Mouse (Mus musculus): ENCODE data around the gene Prf1. TPM values are rescaled to one million over a fixed set of nuclear protein-coding genes. Genes with fewer than 3 reads are reported as not detected.

The Prf1 gene
- total RNA-seq, 1 experiment from 2014 or later: 1.0 TPM

DNA sequence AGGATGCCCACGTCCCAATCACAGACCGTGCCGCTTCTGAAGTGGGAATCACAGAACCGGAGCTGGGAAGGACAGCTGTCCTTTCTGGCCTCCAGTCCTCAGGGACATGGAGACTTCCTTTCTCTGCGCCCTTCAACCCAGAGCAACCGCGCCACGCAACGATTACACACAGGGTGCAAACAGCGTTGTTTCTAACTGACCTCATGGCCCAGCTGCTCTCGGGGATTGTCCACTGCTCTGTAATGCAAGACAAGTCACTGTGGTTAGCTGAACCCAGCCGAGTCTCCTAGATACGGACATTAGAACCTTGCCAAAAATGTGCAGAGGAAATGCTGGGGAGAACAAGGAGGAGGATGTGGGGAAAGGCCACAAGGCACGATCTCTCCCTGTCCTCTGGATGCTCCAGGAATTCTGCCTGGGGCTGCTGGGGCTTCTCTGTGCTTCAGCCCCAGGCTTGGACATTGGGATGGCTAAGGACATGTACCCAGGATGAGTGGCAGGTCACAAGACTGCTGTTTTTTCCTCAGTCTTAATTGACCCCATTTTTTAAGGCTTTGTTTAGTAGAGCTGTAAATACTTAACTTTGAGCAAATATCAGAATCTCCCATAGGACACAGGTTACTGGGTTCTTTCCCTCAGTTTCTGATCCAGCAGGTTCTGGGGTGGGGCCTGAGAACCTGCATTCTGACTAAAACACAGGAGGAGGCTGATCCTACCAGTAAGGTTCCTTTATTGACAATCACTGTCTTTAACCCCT lies 19.5 kb upstream of the Prf1 start:
- peak; percentile 4 to 30; a peak in 1 of 4 replicates for ATAC-seq (replicated peaks in 1 of 2; ENCODE audit: insufficient read depth in 1 of 2, low FRiP score in 2 of 2, low TSS enrichment in 1 of 2, low read depth in 1 of 2, poor library complexity in 2 of 2, severe bottlenecking in 2 of 2)

DNA sequence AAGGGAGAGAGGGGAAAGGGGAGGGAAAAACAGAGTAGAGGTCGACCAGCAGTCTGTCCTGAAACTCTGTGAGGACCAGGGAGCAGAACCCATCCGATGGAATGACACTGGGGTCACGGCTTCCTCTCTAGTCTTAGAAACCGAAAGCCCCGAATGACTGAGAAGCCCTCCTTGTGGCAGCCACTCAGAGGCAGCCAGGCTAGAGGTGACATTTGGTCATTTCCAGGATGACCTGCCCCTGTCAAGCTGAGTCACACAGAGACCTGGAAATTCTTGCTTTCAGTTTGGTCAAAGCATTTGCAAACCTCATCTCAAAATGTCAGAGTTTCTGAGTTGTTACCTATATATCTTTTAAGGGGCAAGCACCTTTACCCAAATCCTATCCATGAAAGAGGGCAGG lies 16.5 kb upstream of the Prf1 start:
- no peak for ATAC-seq (replicated peaks in 1 of 2; ENCODE audit: insufficient read depth in 1 of 2, low FRiP score in 2 of 2, low TSS enrichment in 1 of 2, low read depth in 1 of 2, poor library complexity in 2 of 2, severe bottlenecking in 2 of 2)

DNA sequence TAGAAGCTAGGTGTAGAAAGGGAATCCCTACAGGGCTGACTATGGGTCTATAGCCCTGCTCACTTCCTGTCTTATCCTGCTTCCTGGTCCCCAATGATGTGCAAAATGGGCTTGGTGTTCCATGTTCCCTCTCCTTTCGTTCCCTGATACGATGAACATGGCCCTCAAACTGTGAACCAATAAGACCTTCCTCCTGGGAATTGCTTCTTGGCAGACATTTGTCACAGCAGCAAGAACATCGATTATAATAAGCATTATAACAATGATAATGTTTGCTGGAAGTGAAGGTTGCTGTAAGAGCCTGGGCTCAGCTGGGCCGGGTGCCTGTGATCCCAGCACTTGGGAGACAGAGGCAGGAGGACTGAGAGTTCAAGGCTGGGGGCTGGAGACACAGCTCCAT lies 13.3 kb upstream of the Prf1 start:
- no peak for ATAC-seq (replicated peaks in 1 of 2; ENCODE audit: insufficient read depth in 1 of 2, low FRiP score in 2 of 2, low TSS enrichment in 1 of 2, low read depth in 1 of 2, poor library complexity in 2 of 2, severe bottlenecking in 2 of 2)

DNA sequence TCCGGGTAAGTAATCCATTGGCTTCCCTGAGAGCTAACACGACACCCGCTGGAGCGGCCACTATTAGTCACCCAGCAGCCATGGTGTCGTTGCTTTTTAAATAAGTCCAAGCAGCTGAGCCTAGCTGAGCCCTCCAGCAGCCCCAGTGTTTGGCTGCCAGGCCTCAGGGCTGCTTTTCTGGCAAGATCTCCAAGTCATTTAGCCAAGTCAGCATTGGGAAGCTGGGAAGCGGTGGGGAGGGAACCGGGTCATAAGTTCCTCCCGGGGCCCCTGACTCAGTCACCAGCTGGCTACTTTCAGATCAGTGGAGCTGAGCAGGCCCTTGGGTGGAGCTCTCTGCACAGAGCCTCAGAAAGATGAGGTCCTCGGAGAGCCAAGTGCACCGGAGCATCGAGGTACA lies 12.4 kb upstream of the Prf1 start:
- ATAC-seq (replicated peaks in 1 of 2; ENCODE audit: insufficient read depth in 1 of 2, low FRiP score in 2 of 2, low TSS enrichment in 1 of 2, low read depth in 1 of 2, poor library complexity in 2 of 2, severe bottlenecking in 2 of 2): no peak

- no peak for ATAC-seq (replicated peaks in 1 of 2; ENCODE audit: insufficient read depth in 1 of 2, low FRiP score in 2 of 2, low TSS enrichment in 1 of 2, low read depth in 1 of 2, poor library complexity in 2 of 2, severe bottlenecking in 2 of 2)
These were observed 11.4 kb upstream of the Prf1 start for GRCm38 (mm10) chr10:61286246-61286645.

GRCm38 (mm10) chr10:61290016-61290415 lies 7.6 kb upstream of the Prf1 start:
- ATAC-seq (replicated peaks in 1 of 2; ENCODE audit: insufficient read depth in 1 of 2, low FRiP score in 2 of 2, low TSS enrichment in 1 of 2, low read depth in 1 of 2, poor library complexity in 2 of 2, severe bottlenecking in 2 of 2): no peak

- ATAC-seq (replicated peaks in 1 of 2; ENCODE audit: insufficient read depth in 1 of 2, low FRiP score in 2 of 2, low TSS enrichment in 1 of 2, low read depth in 1 of 2, poor library complexity in 2 of 2, severe bottlenecking in 2 of 2): peak in 1 of 2 experiments; percentile 39; a peak in 1 of 4 replicates
These were observed 7.2 kb upstream of the Prf1 start for GRCm38 (mm10) chr10:61290479-61290878.

- no peak for ATAC-seq (replicated peaks in 1 of 2; ENCODE audit: insufficient read depth in 1 of 2, low FRiP score in 2 of 2, low TSS enrichment in 1 of 2, low read depth in 1 of 2, poor library complexity in 2 of 2, severe bottlenecking in 2 of 2)
These were observed 3.4 kb upstream of the Prf1 start for GRCm38 (mm10) chr10:61294242-61294641.

GRCm38 (mm10) chr10:61296713-61297445 lies 754 bp upstream of the Prf1 start:
- ATAC-seq (replicated peaks in 1 of 2; ENCODE audit: insufficient read depth in 1 of 2, low FRiP score in 2 of 2, low TSS enrichment in 1 of 2, low read depth in 1 of 2, poor library complexity in 2 of 2, severe bottlenecking in 2 of 2): peak; percentile 15 to 25; a peak in 1 of 4 replicates

DNA sequence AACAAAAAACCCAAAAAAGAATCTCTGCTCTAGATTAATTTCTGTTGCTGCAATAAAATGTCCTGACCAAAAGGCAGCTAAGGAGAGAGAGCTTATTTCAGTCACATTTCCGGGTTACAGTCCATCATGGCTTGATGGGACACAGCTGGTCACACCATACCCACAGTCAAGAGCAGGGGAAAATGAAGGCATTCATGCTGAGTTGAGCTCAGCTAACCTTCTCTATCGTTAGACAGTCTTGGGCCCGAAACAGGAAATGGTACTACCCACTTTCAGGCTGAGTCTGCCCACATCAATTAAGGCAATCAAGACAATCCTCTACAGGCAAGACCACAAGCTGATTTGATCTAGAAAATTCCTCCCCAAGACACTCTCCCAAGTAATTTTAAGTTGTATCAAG lies 3.4 kb downstream of the Prf1 start:
- ATAC-seq (replicated peaks in 1 of 2; ENCODE audit: insufficient read depth in 1 of 2, low FRiP score in 2 of 2, low TSS enrichment in 1 of 2, low read depth in 1 of 2, poor library complexity in 2 of 2, severe bottlenecking in 2 of 2): no peak

DNA sequence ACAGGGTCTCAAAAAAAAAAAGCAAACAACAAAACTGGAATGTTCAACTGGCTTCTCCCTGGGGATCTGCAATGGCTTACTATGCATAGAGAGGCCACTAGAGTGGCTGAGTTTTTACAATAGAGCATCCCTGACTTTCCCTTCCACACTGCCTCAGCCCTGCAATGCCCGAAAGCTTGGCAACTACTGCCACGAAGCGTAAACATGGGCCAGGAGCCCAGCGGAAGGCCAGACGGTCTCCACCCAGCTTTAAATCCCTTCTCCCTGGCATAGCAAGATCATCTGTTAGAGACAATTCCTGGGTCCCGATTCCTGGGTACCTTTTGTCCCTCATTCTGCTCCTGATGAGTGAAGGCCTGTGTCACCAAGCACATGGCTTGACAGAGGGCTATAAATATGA lies 6.4 kb downstream of the Prf1 start:
- no peak for ATAC-seq (replicated peaks in 1 of 2; ENCODE audit: insufficient read depth in 1 of 2, low FRiP score in 2 of 2, low TSS enrichment in 1 of 2, low read depth in 1 of 2, poor library complexity in 2 of 2, severe bottlenecking in 2 of 2)

DNA sequence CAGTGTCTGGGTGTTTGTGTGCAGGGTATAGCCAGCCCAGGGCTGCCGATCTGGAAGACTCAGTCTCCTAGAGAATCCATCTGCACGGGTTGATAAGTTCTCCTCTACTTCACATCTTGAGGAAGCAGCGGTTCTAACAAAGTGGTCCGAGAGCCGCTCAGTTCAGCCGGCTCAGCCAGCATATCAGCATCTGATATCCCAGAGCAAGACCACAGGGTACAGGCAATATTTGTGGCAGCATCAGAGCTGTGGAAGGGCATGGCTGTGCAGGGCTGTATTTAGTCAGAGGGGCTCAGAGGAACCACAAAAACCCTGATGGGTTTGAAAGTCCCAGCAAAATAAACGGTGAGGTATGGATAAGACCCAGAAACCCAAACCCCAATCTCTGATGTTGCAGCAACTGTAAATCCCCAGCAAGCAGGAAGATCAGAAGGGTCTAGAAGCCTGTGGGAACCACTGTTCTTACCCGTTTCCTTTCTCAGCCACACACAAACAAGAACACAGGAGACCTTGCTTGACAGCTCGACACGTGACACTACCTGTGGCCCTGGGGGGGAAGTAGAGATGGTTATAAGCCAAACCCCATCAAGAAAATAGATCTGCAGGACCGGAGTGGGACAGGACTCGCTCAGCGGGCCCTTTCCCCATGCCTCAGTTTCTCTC lies 8.4 kb downstream of the Prf1 start:
- peak; percentile 69 to 75 for ATAC-seq (replicated peaks in 1 of 2; ENCODE audit: insufficient read depth in 1 of 2, low FRiP score in 2 of 2, low TSS enrichment in 1 of 2, low read depth in 1 of 2, poor library complexity in 2 of 2, severe bottlenecking in 2 of 2)

DNA sequence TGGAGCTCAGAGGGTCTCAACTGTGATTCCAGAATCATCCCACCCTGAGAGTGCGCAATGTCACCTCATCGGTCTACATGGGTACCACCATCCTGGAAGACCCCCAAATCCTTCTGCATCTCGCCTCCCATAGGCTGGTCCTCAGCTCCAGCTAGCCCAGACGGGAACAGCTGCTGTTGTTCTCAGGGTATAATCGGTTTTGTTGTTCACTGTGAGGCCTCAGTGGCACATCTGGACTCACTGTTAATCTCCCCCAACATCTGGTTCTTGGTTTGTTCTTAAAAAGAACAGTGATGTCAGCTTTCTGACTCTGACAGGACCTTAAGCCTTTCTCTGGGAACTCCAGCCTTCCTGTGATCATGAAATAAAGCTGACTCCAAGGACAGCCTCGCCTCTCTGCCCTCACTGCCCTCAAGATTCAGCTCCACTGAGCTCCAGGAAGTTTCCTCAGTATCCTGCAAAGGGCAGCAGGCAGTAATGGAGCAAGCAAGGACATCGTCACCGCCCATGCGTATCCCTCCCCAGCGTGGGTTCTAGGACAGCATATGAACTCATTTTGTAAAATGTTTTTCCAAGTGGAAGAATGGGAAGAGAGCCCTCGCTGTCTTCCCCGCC lies 11.2 kb downstream of the Prf1 start:
- no peak for ATAC-seq (replicated peaks in 1 of 2; ENCODE audit: insufficient read depth in 1 of 2, low FRiP score in 2 of 2, low TSS enrichment in 1 of 2, low read depth in 1 of 2, poor library complexity in 2 of 2, severe bottlenecking in 2 of 2)

DNA sequence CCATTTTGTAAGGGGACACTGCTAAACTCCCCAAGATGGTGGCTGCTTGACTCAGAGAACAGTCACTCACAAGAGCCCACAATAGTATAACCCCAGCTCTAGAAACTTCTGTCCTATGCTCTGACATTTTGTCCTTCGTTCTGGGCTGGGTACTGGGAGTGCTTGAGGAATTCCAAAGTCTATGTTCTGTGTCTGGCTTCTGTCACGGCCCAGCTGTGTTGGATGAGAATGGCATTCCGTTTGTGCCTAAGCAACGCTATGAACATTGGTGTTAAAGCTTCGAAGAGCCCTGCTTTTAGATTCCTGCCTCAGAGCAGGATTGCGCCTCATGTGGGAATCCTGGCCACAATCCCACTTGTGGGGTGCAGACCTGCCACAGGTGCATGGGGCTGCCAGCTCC lies 14.5 kb downstream of the Prf1 start:
- ATAC-seq (replicated peaks in 1 of 2; ENCODE audit: insufficient read depth in 1 of 2, low FRiP score in 2 of 2, low TSS enrichment in 1 of 2, low read depth in 1 of 2, poor library complexity in 2 of 2, severe bottlenecking in 2 of 2): no peak

DNA sequence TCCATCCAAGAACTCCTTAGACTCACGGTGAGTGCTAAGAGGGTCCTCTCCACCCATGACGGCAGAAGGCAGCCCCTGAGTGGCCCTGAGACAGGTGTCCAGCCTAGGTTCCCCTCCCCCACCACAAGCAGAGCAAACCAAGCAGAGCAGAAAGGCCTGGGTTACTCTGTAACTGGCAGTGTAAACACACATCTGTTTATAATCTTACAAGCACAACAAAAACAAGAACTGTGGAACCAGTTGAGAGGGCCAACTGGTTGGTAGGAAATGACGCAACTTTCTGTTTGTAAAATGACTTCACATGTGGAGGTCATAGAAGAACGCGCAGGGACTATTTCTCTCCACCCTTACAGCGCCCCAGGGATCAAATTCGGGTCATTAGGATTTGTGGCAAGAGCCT lies 15.1 kb downstream of the Prf1 start:
- ATAC-seq (replicated peaks in 1 of 2; ENCODE audit: insufficient read depth in 1 of 2, low FRiP score in 2 of 2, low TSS enrichment in 1 of 2, low read depth in 1 of 2, poor library complexity in 2 of 2, severe bottlenecking in 2 of 2): no peak

GRCm38 (mm10) chr10:61313750-61314149 lies 16.1 kb downstream of the Prf1 start:
- no peak for ATAC-seq (replicated peaks in 1 of 2; ENCODE audit: insufficient read depth in 1 of 2, low FRiP score in 2 of 2, low TSS enrichment in 1 of 2, low read depth in 1 of 2, poor library complexity in 2 of 2, severe bottlenecking in 2 of 2)

GRCm38 (mm10) chr10:61315324-61315880 lies 17.8 kb downstream of the Prf1 start:
- ATAC-seq (replicated peaks in 1 of 2; ENCODE audit: insufficient read depth in 1 of 2, low FRiP score in 2 of 2, low TSS enrichment in 1 of 2, low read depth in 1 of 2, poor library complexity in 2 of 2, severe bottlenecking in 2 of 2): no peak

GRCm38 (mm10) chr10:61318527-61318926 lies 20.9 kb downstream of the Prf1 start:
- no peak for ATAC-seq (replicated peaks in 1 of 2; ENCODE audit: insufficient read depth in 1 of 2, low FRiP score in 2 of 2, low TSS enrichment in 1 of 2, low read depth in 1 of 2, poor library complexity in 2 of 2, severe bottlenecking in 2 of 2)

All from hematopoietic stem cell, adult 5-6 weeks (primary cell).